Mouse (Mus musculus): Measurements from ENCODE around the gene Tpst1. TPM values are rescaled to one million over a fixed set of nuclear protein-coding genes. Genes with fewer than 3 reads are reported as not detected.
A peak's percentile ranks its signal among the peaks of the same experiment; 100 is the strongest.

Gene Tpst1
- polyA plus RNA-seq, 1 experiment from 2014 or later = 82.7 TPM

GRCm38 (mm10) chr5:130060329-130060665 lies 12.8 kb upstream of the Tpst1 start:
- H3K4me3 ChIP-seq (ENCODE audit: low read depth, low read length) = no peak overlapping the region
- no peak overlapping the region for H3K27ac ChIP-seq (ENCODE audit: low read length)
- no peaks in the 10 kb centered on the region for H3K36me3 ChIP-seq (ENCODE audit: control insufficient read depth, insufficient read depth, low read length)
- no peak for ATAC-seq (ENCODE audit: insufficient number of reproducible peaks, insufficient read depth, low FRiP score, low read depth)
- H3K9me3 ChIP-seq (ENCODE audit: control insufficient read depth, low read depth, low read length) = no peaks in the 10 kb centered on the region
- H3K9ac ChIP-seq (replicated peaks; ENCODE audit: low read depth, low read length) = no peak overlapping the region
- no peak overlapping the region for H3K4me2 ChIP-seq (replicated peaks; ENCODE audit: low read depth, low read length)
- H3K4me1 ChIP-seq (ENCODE audit: control insufficient read depth, insufficient read depth, low read length) = no peaks in the 10 kb centered on the region
- no peaks in the 10 kb centered on the region for H3K27me3 ChIP-seq (ENCODE audit: control insufficient read depth, insufficient read depth, low read length)
- 84% methylated on average over 4 of the region's 4 CpGs for WGBS

DNA sequence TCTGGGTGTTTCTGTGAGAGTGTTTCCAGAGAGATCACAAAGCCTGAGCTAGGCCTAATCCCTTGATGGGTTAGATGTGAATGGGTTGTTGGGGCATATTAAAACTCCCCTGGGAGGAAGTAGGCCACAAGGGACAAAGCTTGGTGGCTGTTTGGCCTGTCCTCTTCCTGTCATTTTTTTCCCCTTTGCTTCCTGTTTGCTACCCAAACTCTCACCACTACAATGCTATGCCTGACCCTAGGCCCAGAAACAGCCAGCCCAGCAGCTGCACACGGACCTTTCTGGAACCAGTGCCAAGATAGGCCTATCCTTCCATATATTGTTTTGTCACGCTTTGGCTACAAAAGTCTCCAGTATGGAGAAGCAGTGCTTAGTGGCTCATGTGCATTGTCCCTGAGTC lies 11.0 kb upstream of the Tpst1 start:
- Histone ChIP-seq H3K27me3 (ENCODE audit: control insufficient read depth, insufficient read depth, low read length) (no peaks in the 10 kb centered on the region), H3K27ac (ENCODE audit: low read length) (no peak overlapping the region), H3K9me3 (ENCODE audit: control insufficient read depth, low read depth, low read length) (no peaks in the 10 kb centered on the region), H3K4me2 (replicated peaks; ENCODE audit: low read depth, low read length) (no peak overlapping the region), H3K9ac (replicated peaks; ENCODE audit: low read depth, low read length) (no peak overlapping the region), H3K36me3 (ENCODE audit: control insufficient read depth, insufficient read depth, low read length) (no peaks in the 10 kb centered on the region), H3K4me3 (ENCODE audit: low read depth, low read length) (no peak overlapping the region), H3K4me1 (ENCODE audit: control insufficient read depth, insufficient read depth, low read length) (no peaks in the 10 kb centered on the region)
- ATAC-seq (ENCODE audit: insufficient number of reproducible peaks, insufficient read depth, low FRiP score, low read depth) = no peak
- 74% methylated on average over 2 of the region's 2 CpGs for WGBS

DNA sequence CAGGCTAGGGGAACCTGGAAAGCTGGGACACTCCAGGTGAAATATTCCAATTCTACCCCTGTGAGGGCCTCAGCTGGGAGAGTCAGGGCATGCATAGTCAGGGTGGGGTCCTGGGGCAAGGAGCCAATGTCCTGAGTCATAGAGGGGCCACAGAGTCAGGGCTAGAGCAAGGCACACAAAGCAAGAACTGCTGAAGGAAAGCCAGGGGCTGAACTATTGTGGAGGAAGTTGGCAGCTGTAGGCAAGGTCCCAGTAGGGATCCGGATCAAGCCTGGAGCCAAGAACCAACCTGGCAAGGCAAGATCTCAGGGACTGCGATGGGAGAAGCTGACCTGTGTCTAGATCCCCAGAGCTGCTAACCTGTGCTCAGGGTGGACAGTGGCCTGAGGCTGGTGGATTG lies 9.4 kb upstream of the Tpst1 start:
- no peak for ATAC-seq (ENCODE audit: insufficient number of reproducible peaks, insufficient read depth, low FRiP score, low read depth)
- H3K9ac ChIP-seq (replicated peaks; ENCODE audit: low read depth, low read length) = no peak overlapping the region
- no peaks in the 10 kb centered on the region for H3K27me3 ChIP-seq (ENCODE audit: control insufficient read depth, insufficient read depth, low read length)
- H3K9me3 ChIP-seq (ENCODE audit: control insufficient read depth, low read depth, low read length) = no peaks in the 10 kb centered on the region
- no peaks in the 10 kb centered on the region for H3K4me1 ChIP-seq (ENCODE audit: control insufficient read depth, insufficient read depth, low read length)
- H3K27ac ChIP-seq (ENCODE audit: low read length) = no peak overlapping the region
- WGBS = 70% methylated on average over 2 of the region's 2 CpGs
- H3K4me3 ChIP-seq (ENCODE audit: low read depth, low read length) = no peak overlapping the region
- no peaks in the 10 kb centered on the region for H3K36me3 ChIP-seq (ENCODE audit: control insufficient read depth, insufficient read depth, low read length)
- H3K4me2 ChIP-seq (replicated peaks; ENCODE audit: low read depth, low read length) = no peak overlapping the region

DNA sequence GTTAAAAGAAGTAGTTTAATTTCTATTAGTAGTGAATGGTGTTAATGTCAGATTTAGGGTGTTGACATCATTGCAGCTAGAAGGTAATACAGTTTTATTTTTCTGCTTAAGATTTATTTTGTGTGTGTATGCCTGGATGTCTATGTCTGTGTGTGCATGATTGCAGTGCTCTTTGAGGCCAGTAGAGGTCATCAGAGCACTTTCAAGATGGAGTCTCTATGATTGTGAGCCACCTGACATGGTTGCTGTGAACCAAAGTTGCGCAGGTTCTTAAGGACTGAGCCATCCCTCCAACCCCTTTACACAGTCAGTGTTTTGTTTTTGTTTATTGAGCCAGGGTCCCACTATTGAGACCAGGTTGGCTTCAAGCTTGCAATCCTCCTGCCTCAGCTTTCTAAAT lies 7.5 kb upstream of the Tpst1 start:
- Histone ChIP-seq H3K9me3 (ENCODE audit: control insufficient read depth, low read depth, low read length) (no peaks in the 10 kb centered on the region), H3K9ac (replicated peaks; ENCODE audit: low read depth, low read length) (no peak overlapping the region), H3K27ac (ENCODE audit: low read length) (no peak overlapping the region), H3K4me3 (ENCODE audit: low read depth, low read length) (no peak overlapping the region), H3K27me3 (ENCODE audit: control insufficient read depth, insufficient read depth, low read length) (no peaks in the 10 kb centered on the region), H3K36me3 (ENCODE audit: control insufficient read depth, insufficient read depth, low read length) (no peaks in the 10 kb centered on the region), H3K4me1 (ENCODE audit: control insufficient read depth, insufficient read depth, low read length) (no peaks in the 10 kb centered on the region), H3K4me2 (replicated peaks; ENCODE audit: low read depth, low read length) (no peak overlapping the region)
- 96% methylated on average over 1 of the region's 1 CpGs for WGBS
- ATAC-seq (ENCODE audit: insufficient number of reproducible peaks, insufficient read depth, low FRiP score, low read depth) = no peak

DNA sequence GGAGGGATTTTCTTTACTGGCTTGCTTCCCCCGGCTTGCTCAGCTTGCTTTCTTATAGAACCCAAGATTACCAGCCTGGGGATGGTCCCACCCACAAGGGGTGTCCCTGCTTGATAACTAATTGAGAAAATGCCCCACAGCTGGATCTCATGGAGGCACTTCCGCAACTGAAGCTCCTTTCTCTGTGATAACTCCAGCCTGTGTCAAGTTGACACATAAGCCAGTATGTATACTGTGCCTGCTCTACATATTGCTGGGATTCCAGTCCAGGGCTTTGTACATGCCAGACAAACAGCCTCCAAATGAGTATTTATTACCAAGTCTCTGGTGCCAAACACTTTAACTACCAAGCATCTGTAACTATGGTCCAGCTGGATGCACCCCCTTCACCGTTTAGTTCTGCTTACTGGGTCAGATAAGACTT lies 5.3 kb upstream of the Tpst1 start:
- ATAC-seq (ENCODE audit: insufficient number of reproducible peaks, insufficient read depth, low FRiP score, low read depth) = no peak
- H3K9ac ChIP-seq (replicated peaks; ENCODE audit: low read depth, low read length) = no peak overlapping the region
- H3K36me3 ChIP-seq (ENCODE audit: control insufficient read depth, insufficient read depth, low read length) = no peaks in the 10 kb centered on the region
- no peak overlapping the region for H3K4me3 ChIP-seq (ENCODE audit: low read depth, low read length)
- WGBS = 55% methylated on average over 3 of the region's 3 CpGs
- H3K27me3 ChIP-seq (ENCODE audit: control insufficient read depth, insufficient read depth, low read length) = no peaks in the 10 kb centered on the region
- H3K9me3 ChIP-seq (ENCODE audit: control insufficient read depth, low read depth, low read length) = no peaks in the 10 kb centered on the region
- H3K27ac ChIP-seq (ENCODE audit: low read length) = no peak overlapping the region
- no peak overlapping the region for H3K4me2 ChIP-seq (replicated peaks; ENCODE audit: low read depth, low read length)
- no peaks in the 10 kb centered on the region for H3K4me1 ChIP-seq (ENCODE audit: control insufficient read depth, insufficient read depth, low read length)

DNA sequence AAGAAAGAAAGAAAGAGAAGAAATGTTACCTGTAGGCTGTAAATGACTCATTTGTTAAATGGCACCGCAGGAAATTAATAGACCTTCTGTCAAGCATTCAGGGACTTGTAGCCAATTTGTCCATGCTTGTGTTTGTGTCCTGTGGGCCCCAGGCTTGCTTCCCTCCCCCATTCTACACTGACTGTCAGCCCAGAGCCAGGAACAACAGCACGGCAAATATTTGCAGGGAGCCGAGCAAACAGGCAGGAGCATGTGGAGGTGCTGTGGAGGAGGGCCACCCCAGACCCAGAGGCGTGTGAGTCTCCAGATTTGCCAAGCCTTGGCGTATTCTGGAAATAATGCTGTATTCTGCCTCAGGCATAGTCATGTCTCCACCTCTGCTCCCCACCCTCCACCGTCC lies 1.4 kb downstream of the Tpst1 start:
- Histone ChIP-seq H3K4me1 (ENCODE audit: control insufficient read depth, insufficient read depth, low read length) (0 out of 2 replicates have a peak, but pooled peaks cover 2% of the 10 kb centered on the region), H3K36me3 (ENCODE audit: control insufficient read depth, insufficient read depth, low read length) (no peaks in the 10 kb centered on the region), H3K4me3 (ENCODE audit: low read depth, low read length) (no peak overlapping the region), H3K9ac (replicated peaks; ENCODE audit: low read depth, low read length) (no peak overlapping the region), H3K27me3 (ENCODE audit: control insufficient read depth, insufficient read depth, low read length) (no peaks in the 10 kb centered on the region), H3K4me2 (replicated peaks; ENCODE audit: low read depth, low read length) (no peak overlapping the region), H3K9me3 (ENCODE audit: control insufficient read depth, low read depth, low read length) (no peaks in the 10 kb centered on the region), H3K27ac (ENCODE audit: low read length) (no peak overlapping the region)
- WGBS = 64% methylated on average over 6 of the region's 6 CpGs
- ATAC-seq (ENCODE audit: insufficient number of reproducible peaks, insufficient read depth, low FRiP score, low read depth) = no peak

- no peak overlapping the region for H3K4me3 ChIP-seq (ENCODE audit: low read depth, low read length)
- no peaks in the 10 kb centered on the region for H3K27me3 ChIP-seq (ENCODE audit: control insufficient read depth, insufficient read depth, low read length)
- H3K9ac ChIP-seq (replicated peaks; ENCODE audit: low read depth, low read length) = no peak overlapping the region
- 68% methylated on average over 6 of the region's 6 CpGs for WGBS
- H3K4me2 ChIP-seq (replicated peaks; ENCODE audit: low read depth, low read length) = no peak overlapping the region
- ATAC-seq (ENCODE audit: insufficient number of reproducible peaks, insufficient read depth, low FRiP score, low read depth) = no peak
- 0 out of 2 replicates have a peak, but pooled peaks cover 2% of the 10 kb centered on the region for H3K9me3 ChIP-seq (ENCODE audit: control insufficient read depth, low read depth, low read length)
- 0 out of 2 replicates have a peak, but pooled peaks cover 2% of the 10 kb centered on the region for H3K4me1 ChIP-seq (ENCODE audit: control insufficient read depth, insufficient read depth, low read length)
- H3K27ac ChIP-seq (ENCODE audit: low read length) = no peak overlapping the region
- H3K36me3 ChIP-seq (ENCODE audit: control insufficient read depth, insufficient read depth, low read length) = peaks cover under 1% of the 10 kb centered on the region; the same call in 1 of the 2 replicates
These were observed 3.3 kb downstream of the Tpst1 start for GRCm38 (mm10) chr5:130076396-130076795.

GRCm38 (mm10) chr5:130078096-130078833 lies 5.1 kb downstream of the Tpst1 start:
- Histone ChIP-seq H3K4me1 (ENCODE audit: control insufficient read depth, insufficient read depth, low read length) (0 out of 2 replicates have a peak, but pooled peaks cover 2% of the 10 kb centered on the region), H3K4me3 (ENCODE audit: low read depth, low read length) (no peak overlapping the region), H3K9ac (replicated peaks; ENCODE audit: low read depth, low read length) (no peak overlapping the region; the same call in 1 of the 2 replicates), H3K27ac (ENCODE audit: low read length) (no peak overlapping the region), H3K4me2 (replicated peaks; ENCODE audit: low read depth, low read length) (no peak overlapping the region; the same call in 1 of the 2 replicates), H3K9me3 (ENCODE audit: control insufficient read depth, low read depth, low read length) (0 out of 2 replicates have a peak, but pooled peaks cover 4% of the 10 kb centered on the region), H3K27me3 (ENCODE audit: control insufficient read depth, insufficient read depth, low read length) (no peaks in the 10 kb centered on the region), H3K36me3 (ENCODE audit: control insufficient read depth, insufficient read depth, low read length) (peaks cover 4% of the 10 kb centered on the region; the same call in 1 of the 2 replicates)
- no peak for ATAC-seq (ENCODE audit: insufficient number of reproducible peaks, insufficient read depth, low FRiP score, low read depth)
- 61% methylated on average over 9 of the region's 9 CpGs for WGBS

- Histone ChIP-seq H3K27me3 (ENCODE audit: control insufficient read depth, insufficient read depth, low read length) (no peaks in the 10 kb centered on the region), H3K4me1 (ENCODE audit: control insufficient read depth, insufficient read depth, low read length) (0 out of 2 replicates have a peak, but pooled peaks cover 2% of the 10 kb centered on the region), H3K4me3 (ENCODE audit: low read depth, low read length) (peak overlapping the region; percentile 55; the same call in 1 of the 2 replicates), H3K4me2 (replicated peaks; ENCODE audit: low read depth, low read length) (peak overlapping the region; percentile 62), H3K36me3 (ENCODE audit: control insufficient read depth, insufficient read depth, low read length) (peaks cover 4% of the 10 kb centered on the region; the same call in 1 of the 2 replicates), H3K27ac (ENCODE audit: low read length) (no peak overlapping the region), H3K9ac (replicated peaks; ENCODE audit: low read depth, low read length) (0 out of 2 replicates have a peak overlapping the region, but pooled peaks have one; percentile 78), H3K9me3 (ENCODE audit: control insufficient read depth, low read depth, low read length) (0 out of 2 replicates have a peak, but pooled peaks cover 4% of the 10 kb centered on the region)
- 41% methylated on average over 6 of the region's 6 CpGs for WGBS
- ATAC-seq (ENCODE audit: insufficient number of reproducible peaks, insufficient read depth, low FRiP score, low read depth) = no peak
These were observed 5.7 kb downstream of the Tpst1 start for GRCm38 (mm10) chr5:130078834-130079156.
